Mouse (Mus musculus): Measurements from ENCODE around the gene Kif1b. TPM values are rescaled to one million over a fixed set of nuclear protein-coding genes. Genes with fewer than 3 reads are reported as not detected.

The Kif1b gene
- 254 and 264 TPM in 2 replicates for polyA plus RNA-seq (2012; rRNA removed)

DNA sequence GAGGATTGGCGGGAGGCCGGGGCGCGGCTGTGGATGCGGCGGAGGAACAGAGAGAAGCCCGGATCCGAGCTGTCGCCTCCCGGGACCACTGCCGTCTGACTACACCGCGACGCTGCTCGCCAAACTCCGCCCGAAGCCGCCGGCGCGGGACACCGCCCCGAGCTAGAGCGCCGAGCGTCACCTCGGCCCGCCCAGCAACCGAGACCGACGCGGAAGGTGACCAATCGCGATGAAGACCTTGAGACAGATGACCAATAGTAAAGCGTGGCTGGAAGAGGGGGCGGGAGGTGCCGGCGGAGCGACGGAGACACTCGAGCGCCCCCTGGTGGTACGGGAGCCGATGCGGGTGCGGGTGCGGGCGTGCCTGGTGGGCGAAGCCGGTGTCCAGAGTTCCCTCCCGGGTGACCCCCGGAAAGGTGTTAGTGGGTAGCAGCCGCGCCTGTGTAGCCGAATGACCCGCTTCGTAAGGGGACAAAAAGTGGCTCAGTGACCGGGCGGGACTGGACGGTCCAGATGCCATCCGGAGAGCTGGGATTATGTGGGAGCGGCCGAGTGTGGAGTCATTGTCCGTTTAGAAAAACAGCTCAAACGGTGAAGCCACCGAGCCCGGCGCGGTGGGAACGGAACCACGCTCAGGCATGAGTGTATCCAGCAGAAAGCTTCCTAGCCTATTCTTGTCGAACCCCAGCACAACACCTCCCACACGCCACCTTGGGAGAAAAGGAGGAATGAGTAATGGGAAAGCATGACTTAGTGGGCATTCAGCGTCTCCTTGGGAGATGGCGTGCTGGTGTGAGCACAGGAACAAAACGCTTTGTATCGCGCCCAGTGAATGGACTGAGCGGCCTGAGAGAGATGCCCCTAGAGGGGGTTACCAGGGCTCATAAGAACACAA, at the start of gene Kif1b:
TSS of gene Kif1b (minus strand) at position 98 of the 895 bp plus-strand sequence.
- H3K27me3 ChIP-seq (ENCODE audit: control insufficient read depth, insufficient read depth, low read length), result no peaks in the 10 kb centered on the region
- H3K4me3 ChIP-seq (replicated peaks; ENCODE audit: insufficient read depth, low read depth, low read length), result peak within 1 kb of the TSS; percentile 88
- peaks cover 7% of the 10 kb centered on the region; the same call in 1 of the 2 replicates for H3K4me1 ChIP-seq (ENCODE audit: control insufficient read depth, insufficient read depth, low read length)
- under 1% methylated on average over 79 of the region's 79 CpGs for whole genome bisulfite sequencing
- peak within 1 kb of the TSS; percentile 92 for H3K27ac ChIP-seq (ENCODE audit: insufficient read depth, low read length)
- peak; percentile 97 to 100 for DNase-seq
- TF ChIP-seq CTCF (IDR thresholded peaks at IDR 0.05; ENCODE audit: borderline replicate concordance, insufficient read depth, low read depth, low read length) (peak; percentile 84), POLR2A (IDR thresholded peaks at IDR 0.05; ENCODE audit: borderline replicate concordance, insufficient read depth, low read length) (peak; percentile 91)

DNA sequence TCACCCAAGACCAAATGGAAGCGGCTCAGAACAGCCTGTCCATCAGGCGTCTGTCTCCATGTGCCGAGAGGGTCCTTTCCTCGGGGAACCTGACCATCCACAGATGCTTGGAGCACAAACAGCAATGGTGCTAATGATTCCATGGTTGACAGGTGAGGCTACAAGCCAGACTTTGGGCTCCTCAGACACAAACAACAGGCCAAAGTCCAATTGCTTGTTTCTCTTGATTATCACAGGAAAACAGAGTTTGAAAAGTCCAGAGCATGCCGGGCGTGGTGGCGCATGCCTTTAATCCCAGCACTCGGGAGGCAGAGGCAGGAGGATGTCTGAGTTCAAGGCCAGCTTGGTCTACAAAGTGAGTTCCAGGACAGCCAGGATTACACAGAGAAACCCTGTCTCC, 47.2 kb upstream of the Kif1b start:
- DNase-seq, result no peak
- Histone ChIP-seq H3K27ac (ENCODE audit: insufficient read depth, low read length) (no peak overlapping the region), H3K4me1 (ENCODE audit: control insufficient read depth, insufficient read depth, low read length) (no peaks in the 10 kb centered on the region), H3K4me3 (replicated peaks; ENCODE audit: insufficient read depth, low read depth, low read length) (no peak overlapping the region), H3K27me3 (ENCODE audit: control insufficient read depth, insufficient read depth, low read length) (no peaks in the 10 kb centered on the region)
- 96% methylated on average over 8 of the region's 8 CpGs for WGBS
- no peak for TF ChIP-seq CTCF (IDR thresholded peaks at IDR 0.05; ENCODE audit: borderline replicate concordance, insufficient read depth, low read depth, low read length)
- TF ChIP-seq POLR2A (IDR thresholded peaks at IDR 0.05; ENCODE audit: borderline replicate concordance, insufficient read depth, low read length), result no peak

DNA sequence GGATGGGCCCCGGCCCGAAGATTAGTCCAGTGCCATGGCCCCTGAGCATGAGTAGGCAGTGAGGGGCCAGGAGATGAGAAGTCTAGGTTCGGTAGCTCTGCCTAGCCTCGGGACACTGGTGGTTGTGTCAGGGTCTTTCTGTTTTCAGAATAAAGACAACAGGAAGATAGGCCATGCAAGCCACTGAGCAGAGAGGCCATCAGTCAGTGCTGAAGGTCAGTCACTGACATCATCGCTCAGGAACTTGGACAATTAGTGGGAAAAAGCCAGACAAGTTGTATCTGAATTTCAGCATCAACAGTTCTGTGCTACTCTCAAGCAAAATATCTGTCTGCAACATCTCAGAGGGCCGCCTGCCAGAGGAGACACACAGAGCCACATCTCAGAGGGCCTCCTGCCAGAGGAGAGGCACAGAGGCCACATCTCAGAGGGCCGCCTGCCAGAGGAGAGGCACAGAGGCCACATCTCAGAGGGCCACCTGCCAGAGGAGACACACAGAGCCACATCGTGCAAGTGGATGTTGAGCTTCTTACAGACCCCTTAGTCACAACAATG, 44.2 kb upstream of the Kif1b start:
- DNase-seq, result no peak
- H3K4me3 ChIP-seq (replicated peaks; ENCODE audit: insufficient read depth, low read depth, low read length), result no peak overlapping the region
- no peaks in the 10 kb centered on the region for H3K4me1 ChIP-seq (ENCODE audit: control insufficient read depth, insufficient read depth, low read length)
- 75% methylated on average over 8 of the region's 8 CpGs for WGBS
- no peaks in the 10 kb centered on the region for H3K27me3 ChIP-seq (ENCODE audit: control insufficient read depth, insufficient read depth, low read length)
- no peak overlapping the region for H3K27ac ChIP-seq (ENCODE audit: insufficient read depth, low read length)
- TF ChIP-seq POLR2A (IDR thresholded peaks at IDR 0.05; ENCODE audit: borderline replicate concordance, insufficient read depth, low read length) (no peak), CTCF (IDR thresholded peaks at IDR 0.05; ENCODE audit: borderline replicate concordance, insufficient read depth, low read depth, low read length) (no peak)

DNA sequence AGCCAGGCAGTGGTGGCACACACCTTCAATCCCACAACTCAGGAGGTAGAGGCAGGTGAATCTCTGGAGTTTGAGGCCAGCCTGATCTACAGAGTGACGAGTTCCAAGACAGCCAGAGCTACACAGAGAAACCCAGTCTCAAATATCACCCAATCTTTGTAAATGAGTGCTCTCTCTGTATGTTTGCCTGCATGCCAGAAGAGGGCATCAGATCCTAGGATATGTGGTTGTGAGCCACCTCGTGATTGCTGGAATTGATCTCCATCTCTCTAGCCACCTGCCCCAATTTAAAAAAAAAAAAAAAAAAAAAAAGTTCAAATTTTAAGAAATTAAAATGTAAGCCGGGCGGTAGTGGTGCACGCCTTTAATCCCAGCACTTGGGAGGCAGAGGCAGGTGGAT, 41.5 kb upstream of the Kif1b start:
- WGBS, result 69% methylated on average over 5 of the region's 5 CpGs
- no peak for TF ChIP-seq POLR2A (IDR thresholded peaks at IDR 0.05; ENCODE audit: borderline replicate concordance, insufficient read depth, low read length)
- peak; percentile 49; the same call in 1 of the 2 replicates for TF ChIP-seq CTCF (IDR thresholded peaks at IDR 0.05; ENCODE audit: borderline replicate concordance, insufficient read depth, low read depth, low read length)

DNA sequence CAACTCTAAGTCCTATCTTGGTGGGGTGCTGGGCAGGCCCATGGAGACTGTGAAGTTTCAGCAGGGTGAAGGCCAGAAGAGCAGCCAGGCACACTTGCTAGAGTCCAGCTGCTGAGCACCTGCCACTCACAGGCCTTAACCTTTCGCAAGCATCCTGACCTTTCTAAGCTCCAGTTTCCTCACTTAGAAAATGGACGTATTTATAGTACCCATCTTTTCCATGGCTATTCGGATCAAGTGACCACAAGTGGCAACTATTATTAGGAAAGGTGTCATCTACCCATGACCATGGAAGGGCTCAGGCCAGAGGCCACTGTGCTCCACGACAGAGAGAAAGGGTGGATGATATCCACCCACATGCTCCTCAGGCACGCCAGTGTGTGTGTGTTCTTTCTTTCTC, 38.4 kb upstream of the Kif1b start:
- H3K4me3 ChIP-seq (replicated peaks; ENCODE audit: insufficient read depth, low read depth, low read length), result no peak overlapping the region
- no peaks in the 10 kb centered on the region for H3K27me3 ChIP-seq (ENCODE audit: control insufficient read depth, insufficient read depth, low read length)
- no peak for DNase-seq
- no peak overlapping the region for H3K27ac ChIP-seq (ENCODE audit: insufficient read depth, low read length)
- TF ChIP-seq POLR2A (IDR thresholded peaks at IDR 0.05; ENCODE audit: borderline replicate concordance, insufficient read depth, low read length) (no peak), CTCF (IDR thresholded peaks at IDR 0.05; ENCODE audit: borderline replicate concordance, insufficient read depth, low read depth, low read length) (no peak)
- WGBS, result 81% methylated on average over 5 of the region's 5 CpGs
- H3K4me1 ChIP-seq (ENCODE audit: control insufficient read depth, insufficient read depth, low read length), result peaks cover 5% of the 10 kb centered on the region

More for the DNA sequence above, 41.5 kb upstream of the Kif1b start:
- no peaks in the 10 kb centered on the region for H3K27me3 ChIP-seq (ENCODE audit: control insufficient read depth, insufficient read depth, low read length)
- no peak overlapping the region for H3K4me3 ChIP-seq (replicated peaks; ENCODE audit: insufficient read depth, low read depth, low read length)
- H3K27ac ChIP-seq (ENCODE audit: insufficient read depth, low read length), result no peak overlapping the region
- H3K4me1 ChIP-seq (ENCODE audit: control insufficient read depth, insufficient read depth, low read length), result peaks cover 5% of the 10 kb centered on the region
- no peak for DNase-seq

DNA sequence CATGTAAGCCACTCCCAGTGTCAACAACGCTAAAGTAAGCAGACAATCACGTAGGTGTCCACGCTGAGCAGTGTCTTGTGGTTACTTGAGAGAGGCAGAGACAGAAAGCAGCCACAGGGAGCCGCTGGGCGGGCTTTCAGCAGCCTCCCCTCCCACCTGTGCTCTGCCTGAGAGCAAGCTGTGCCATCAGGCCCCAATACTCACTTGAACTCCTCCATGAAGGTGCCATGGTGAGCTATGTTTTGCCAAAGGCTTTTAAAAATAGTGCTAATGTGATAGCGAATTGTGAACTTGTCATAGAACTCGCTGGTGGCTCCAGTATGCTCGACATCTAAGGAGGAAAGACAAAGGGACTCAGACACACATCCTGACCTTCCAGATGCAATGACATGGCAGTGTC, 36.8 kb upstream of the Kif1b start:
- no peak overlapping the region for H3K27ac ChIP-seq (ENCODE audit: insufficient read depth, low read length)
- DNase-seq, result no peak
- WGBS, result 66% methylated on average over 8 of the region's 8 CpGs
- H3K4me1 ChIP-seq (ENCODE audit: control insufficient read depth, insufficient read depth, low read length), result peaks cover 5% of the 10 kb centered on the region
- TF ChIP-seq CTCF (IDR thresholded peaks at IDR 0.05; ENCODE audit: borderline replicate concordance, insufficient read depth, low read depth, low read length), result no peak
- TF ChIP-seq POLR2A (IDR thresholded peaks at IDR 0.05; ENCODE audit: borderline replicate concordance, insufficient read depth, low read length), result no peak
- H3K4me3 ChIP-seq (replicated peaks; ENCODE audit: insufficient read depth, low read depth, low read length), result no peak overlapping the region
- no peaks in the 10 kb centered on the region for H3K27me3 ChIP-seq (ENCODE audit: control insufficient read depth, insufficient read depth, low read length)

DNA sequence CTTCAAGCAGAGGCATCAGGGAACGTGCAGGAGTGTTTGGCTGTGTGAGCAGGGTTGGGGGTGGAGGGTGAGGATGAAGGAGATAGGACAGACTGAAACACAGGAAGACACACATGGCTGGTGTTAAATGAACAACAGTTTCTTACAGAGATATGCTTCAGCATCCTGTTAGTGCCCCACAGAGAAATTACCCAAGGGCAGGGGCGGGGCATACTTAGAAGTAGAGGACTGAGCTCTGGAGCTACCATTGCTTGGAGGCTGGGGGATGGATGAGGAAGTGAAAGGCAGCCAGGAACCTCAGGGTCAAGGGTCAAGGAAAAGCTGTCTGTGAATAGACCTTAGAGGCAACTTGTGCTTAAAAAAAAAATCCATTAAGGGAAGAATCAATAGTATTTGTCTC, 33.2 kb upstream of the Kif1b start:
- peaks cover 11% of the 10 kb centered on the region for H3K4me1 ChIP-seq (ENCODE audit: control insufficient read depth, insufficient read depth, low read length)
- 48% methylated on average over 2 of the region's 2 CpGs for WGBS

More for the DNA sequence above, 33.2 kb upstream of the Kif1b start:
- Histone ChIP-seq H3K4me3 (replicated peaks; ENCODE audit: insufficient read depth, low read depth, low read length) (no peak overlapping the region), H3K27me3 (ENCODE audit: control insufficient read depth, insufficient read depth, low read length) (no peaks in the 10 kb centered on the region), H3K27ac (ENCODE audit: insufficient read depth, low read length) (no peak overlapping the region)
- no peak for DNase-seq
- TF ChIP-seq POLR2A (IDR thresholded peaks at IDR 0.05; ENCODE audit: borderline replicate concordance, insufficient read depth, low read length) (no peak), CTCF (IDR thresholded peaks at IDR 0.05; ENCODE audit: borderline replicate concordance, insufficient read depth, low read depth, low read length) (no peak)

All from cerebellum, adult 2 months (tissue).